Mouse (Mus musculus): ENCODE data around the gene Ptbp3. TPM values are rescaled to one million over a fixed set of nuclear protein-coding genes. Genes with fewer than 3 reads are reported as not detected.
"Not testable (repeated sequence)": the region's sequence is repeated elsewhere in the genome, so short reads cannot be mapped to it uniquely, and the experiment has no call there.

The Ptbp3 gene
- polyA plus RNA-seq, 1 experiment from 2014 or later = 36.3 TPM

- Histone ChIP-seq H3K4me2 (ENCODE audit: low read depth, low read length) (peak overlapping the region; percentile 97), H3K4me3 (ENCODE audit: low read depth, low read length) (peak overlapping the region; percentile 83), H3K36me3 (replicated peaks; ENCODE audit: insufficient read depth, low read length) (no peaks in the 10 kb centered on the region), H3K9me3 (ENCODE audit: low read length) (no peaks in the 10 kb centered on the region), H3K4me1 (ENCODE audit: insufficient read depth) (peaks cover 18% of the 10 kb centered on the region), H3K27ac (ENCODE audit: low read depth) (peak overlapping the region; percentile 92), H3K27me3 (ENCODE audit: insufficient read depth, low read length) (no peaks in the 10 kb centered on the region), H3K9ac (replicated peaks) (peak overlapping the region; percentile 80)
- ATAC-seq = peak; percentile 11; the same call in 1 of the 2 replicates
- TF ChIP-seq CTCF (IDR thresholded peaks at IDR 0.05; ENCODE audit: low read depth) (no peak), EP300 (IDR thresholded peaks at IDR 0.05; ENCODE audit: low read depth) (0 out of 2 replicates have a peak, but pooled peaks have one; percentile 1)
- DNase-seq = no peak
- WGBS (ENCODE audit: insufficient replicate concordance) = 31% methylated on average over 6 of the region's 6 CpGs
These were observed 33.0 kb upstream of the Ptbp3 start for GRCm38 (mm10) chr4:59582186-59582585.

DNA sequence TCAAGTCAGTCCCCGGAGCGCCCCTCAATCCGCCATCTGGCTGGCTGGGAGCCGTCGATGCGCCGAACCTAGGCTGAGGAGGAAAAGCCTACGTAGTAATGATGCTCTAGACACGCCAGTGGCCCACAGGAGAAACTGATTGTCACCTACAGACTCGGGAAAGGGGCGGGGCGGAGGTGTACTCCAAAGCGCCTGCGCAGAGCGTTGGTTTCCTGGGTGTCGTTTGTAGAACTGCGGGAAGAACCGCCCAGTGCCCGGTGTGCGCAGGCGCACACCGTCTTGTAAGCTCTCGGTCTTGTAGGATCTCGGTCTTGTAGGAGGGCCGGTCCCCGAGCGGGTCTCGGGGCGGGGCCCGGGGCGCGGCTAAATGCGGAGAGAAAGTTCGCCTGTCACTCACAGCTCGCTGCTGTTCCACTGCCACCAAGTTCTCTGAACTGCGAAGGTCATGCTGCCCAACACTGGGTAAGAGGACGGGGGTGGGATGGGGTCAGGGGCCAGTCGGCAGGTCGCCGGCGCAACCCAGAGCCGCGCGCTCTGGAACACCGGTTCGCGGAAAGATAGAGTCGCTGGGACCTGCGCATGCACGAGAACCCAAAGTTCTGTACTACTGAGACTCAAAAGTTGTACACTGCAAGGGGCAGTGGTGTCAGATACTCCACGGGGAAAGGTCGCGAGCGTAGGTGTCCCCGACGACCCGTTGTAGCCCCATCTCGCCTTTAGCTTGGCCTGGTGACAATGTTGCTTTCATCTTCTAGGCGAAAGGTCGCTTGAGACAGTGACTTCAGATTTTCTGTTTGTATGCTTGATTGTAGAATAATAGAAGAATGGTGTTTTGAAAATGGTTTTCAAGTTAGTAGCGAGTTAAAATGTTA is 32.4 kb upstream of the Ptbp3 start, which contains the start of gene Hsdl2:
Hsdl2 (plus strand) TSS at position 250 of the 872 bp plus-strand sequence.
- no peak for TF ChIP-seq CTCF (IDR thresholded peaks at IDR 0.05; ENCODE audit: low read depth)
- TF ChIP-seq EP300 (IDR thresholded peaks at IDR 0.05; ENCODE audit: low read depth) = no peak
- peak; percentile 100 for DNase-seq
- 2% methylated on average over 61 of the region's 61 CpGs for WGBS (ENCODE audit: insufficient replicate concordance)
- peak; percentile 94 for ATAC-seq
- Histone ChIP-seq H3K9me3 (ENCODE audit: low read length) (no peaks in the 10 kb centered on the region), H3K4me1 (ENCODE audit: insufficient read depth) (peaks cover 15% of the 10 kb centered on the region), H3K27ac (ENCODE audit: low read depth) (peak within 1 kb of the TSS; percentile 92), H3K4me3 (ENCODE audit: low read depth, low read length) (peak within 1 kb of the TSS; percentile 83), H3K4me2 (ENCODE audit: low read depth, low read length) (peak within 1 kb of the TSS; percentile 97), H3K36me3 (replicated peaks; ENCODE audit: insufficient read depth, low read length) (no peaks in the 10 kb centered on the region), H3K27me3 (ENCODE audit: insufficient read depth, low read length) (no peaks in the 10 kb centered on the region), H3K9ac (replicated peaks) (peak within 1 kb of the TSS; percentile 80)

GRCm38 (mm10) chr4:59580495-59581281 is 31.5 kb upstream of the Ptbp3 start:
- ATAC-seq = no peak

GRCm38 (mm10) chr4:59575184-59575958 is 26.2 kb upstream of the Ptbp3 start:
- Histone ChIP-seq H3K27me3 (ENCODE audit: insufficient read depth, low read length) (no peaks in the 10 kb centered on the region), H3K4me1 (ENCODE audit: insufficient read depth) (peaks cover 7% of the 10 kb centered on the region; the same call in 1 of the 2 replicates), H3K4me2 (ENCODE audit: low read depth, low read length) (no peak overlapping the region), H3K27ac (ENCODE audit: low read depth) (no peak overlapping the region), H3K4me3 (ENCODE audit: low read depth, low read length) (no peak overlapping the region), H3K9ac (replicated peaks) (no peak overlapping the region), H3K9me3 (ENCODE audit: low read length) (no peaks in the 10 kb centered on the region), H3K36me3 (replicated peaks; ENCODE audit: insufficient read depth, low read length) (no peaks in the 10 kb centered on the region)
- WGBS (ENCODE audit: insufficient replicate concordance) = 62% methylated on average over 11 of the region's 11 CpGs
- DNase-seq (no peak), ATAC-seq (no peak)
- TF ChIP-seq EP300 (IDR thresholded peaks at IDR 0.05; ENCODE audit: low read depth) = no peak
- no peak for TF ChIP-seq CTCF (IDR thresholded peaks at IDR 0.05; ENCODE audit: low read depth)

More at GRCm38 (mm10) chr4:59580495-59581281, 31.5 kb upstream of the Ptbp3 start:
- Histone ChIP-seq H3K9me3 (ENCODE audit: low read length) (no peaks in the 10 kb centered on the region), H3K36me3 (replicated peaks; ENCODE audit: insufficient read depth, low read length) (no peaks in the 10 kb centered on the region), H3K9ac (replicated peaks) (peak overlapping the region; percentile 76), H3K4me2 (ENCODE audit: low read depth, low read length) (peak overlapping the region; percentile 97), H3K27me3 (ENCODE audit: insufficient read depth, low read length) (no peaks in the 10 kb centered on the region), H3K27ac (ENCODE audit: low read depth) (peak overlapping the region; percentile 92), H3K4me3 (ENCODE audit: low read depth, low read length) (peak overlapping the region; percentile 83), H3K4me1 (ENCODE audit: insufficient read depth) (peaks cover 15% of the 10 kb centered on the region)
- WGBS (ENCODE audit: insufficient replicate concordance) = 1% methylated on average over 23 of the region's 23 CpGs
- TF ChIP-seq EP300 (IDR thresholded peaks at IDR 0.05; ENCODE audit: low read depth) = no peak; the same call in 1 of the 2 replicates
- TF ChIP-seq CTCF (IDR thresholded peaks at IDR 0.05; ENCODE audit: low read depth) = no peak
- DNase-seq = peak; percentile 55

DNA sequence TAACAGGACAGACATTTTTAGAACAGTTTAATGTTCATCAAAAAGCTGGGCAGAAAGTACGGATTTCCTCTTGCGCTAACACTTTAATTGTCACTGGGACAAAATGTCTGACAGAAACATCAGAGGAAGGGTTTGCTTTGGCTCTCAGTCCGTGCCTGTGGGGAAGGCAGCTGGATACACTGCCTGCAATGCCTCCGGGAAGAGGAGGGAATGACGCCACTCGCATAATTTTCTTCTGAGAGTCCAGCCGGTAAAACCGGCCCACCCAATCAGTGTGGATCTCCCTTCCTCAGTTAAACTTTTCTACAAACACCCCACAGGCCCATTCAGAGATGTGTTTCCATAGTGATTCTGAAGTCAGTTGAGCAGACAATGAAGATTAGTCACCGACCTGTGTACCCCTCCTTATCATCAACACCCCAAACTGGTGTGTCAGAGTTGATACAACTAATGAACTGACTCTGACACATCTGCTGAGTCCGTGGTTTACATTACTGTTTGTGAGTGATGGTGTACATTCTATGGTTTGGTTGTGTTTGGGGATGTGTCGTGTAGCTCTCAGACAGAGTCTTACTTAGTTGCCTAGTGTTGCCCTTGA is 23.5 kb upstream of the Ptbp3 start:
- TF ChIP-seq EP300 (IDR thresholded peaks at IDR 0.05; ENCODE audit: low read depth) = peak; percentile 89
- TF ChIP-seq CTCF (IDR thresholded peaks at IDR 0.05; ENCODE audit: low read depth) = no peak
- Histone ChIP-seq H3K9me3 (ENCODE audit: low read length) (no peaks in the 10 kb centered on the region), H3K4me2 (ENCODE audit: low read depth, low read length) (peak overlapping the region; percentile 13; the same call in 1 of the 2 replicates), H3K4me1 (ENCODE audit: insufficient read depth) (peaks cover 3% of the 10 kb centered on the region; the same call in 1 of the 2 replicates), H3K36me3 (replicated peaks; ENCODE audit: insufficient read depth, low read length) (no peaks in the 10 kb centered on the region), H3K9ac (replicated peaks) (no peak overlapping the region), H3K27ac (ENCODE audit: low read depth) (no peak overlapping the region), H3K4me3 (ENCODE audit: low read depth, low read length) (no peak overlapping the region), H3K27me3 (ENCODE audit: insufficient read depth, low read length) (no peaks in the 10 kb centered on the region)
- ATAC-seq (peak; percentile 51), DNase-seq (no peak)
- 60% methylated on average over 11 of the region's 11 CpGs for WGBS (ENCODE audit: insufficient replicate concordance)

- not testable (repeated sequence) for H3K27ac ChIP-seq (ENCODE audit: low read depth); H3K4me1 ChIP-seq (ENCODE audit: insufficient read depth); H3K27me3 ChIP-seq (ENCODE audit: insufficient read depth, low read length); H3K4me3 ChIP-seq (ENCODE audit: low read depth, low read length); H3K36me3 ChIP-seq (replicated peaks; ENCODE audit: insufficient read depth, low read length); H3K9ac ChIP-seq (replicated peaks); DNase-seq; H3K9me3 ChIP-seq (ENCODE audit: low read length); H3K4me2 ChIP-seq (ENCODE audit: low read depth, low read length); ATAC-seq
- WGBS (ENCODE audit: insufficient replicate concordance) = 89% methylated on average over 7 of the region's 8 CpGs
These were observed 21.4 kb upstream of the Ptbp3 start for GRCm38 (mm10) chr4:59570519-59570918.
